Mouse (Mus musculus): ENCODE measurements around the gene Ttyh1.
A peak's percentile ranks its signal among the peaks of the same experiment; 100 is the strongest.

Gene Ttyh1

GRCm38 (mm10) chr7:4119344-4119902, at the start of gene Ttyh1:
Ttyh1 (plus strand) TSS chr7:4119408.
- DNase-seq (ENCODE audit: low read depth, low spot score) = peak; percentile 78

GRCm38 (mm10) chr7:4071066-4071465, 48.1 kb upstream of the Ttyh1 start:
- DNase-seq (ENCODE audit: low read depth, low spot score) = no peak

- no peak for DNase-seq (ENCODE audit: low read depth, low spot score)
These were observed 46.1 kb upstream of the Ttyh1 start for GRCm38 (mm10) chr7:4073144-4073543.

- DNase-seq (ENCODE audit: low read depth, low spot score) = no peak
These were observed 39.7 kb upstream of the Ttyh1 start for GRCm38 (mm10) chr7:4079511-4079910.

GRCm38 (mm10) chr7:4080552-4080951, 38.7 kb upstream of the Ttyh1 start:
- DNase-seq (ENCODE audit: low read depth, low spot score) = no peak

- DNase-seq (ENCODE audit: low read depth, low spot score) = no peak
These were observed 37.5 kb upstream of the Ttyh1 start for GRCm38 (mm10) chr7:4081706-4082105.

GRCm38 (mm10) chr7:4082804-4083203, 36.4 kb upstream of the Ttyh1 start:
- peak; percentile 45 for DNase-seq (ENCODE audit: low read depth, low spot score)

- DNase-seq (ENCODE audit: low read depth, low spot score) = peak; percentile 67
These were observed 35.0 kb upstream of the Ttyh1 start for GRCm38 (mm10) chr7:4084161-4084560.

- no peak for DNase-seq (ENCODE audit: low read depth, low spot score)
These were observed 33.6 kb upstream of the Ttyh1 start for GRCm38 (mm10) chr7:4085562-4085961.

GRCm38 (mm10) chr7:4087238-4087895, 31.8 kb upstream of the Ttyh1 start:
- peak; percentile 82 for DNase-seq (ENCODE audit: low read depth, low spot score)

- DNase-seq (ENCODE audit: low read depth, low spot score) = peak; percentile 88
These were observed 31.2 kb upstream of the Ttyh1 start for GRCm38 (mm10) chr7:4087896-4088480.

GRCm38 (mm10) chr7:4088679-4089078, 30.5 kb upstream of the Ttyh1 start:
- no peak for DNase-seq (ENCODE audit: low read depth, low spot score)

- no peak for DNase-seq (ENCODE audit: low read depth, low spot score)
These were observed 28.0 kb upstream of the Ttyh1 start for GRCm38 (mm10) chr7:4091170-4091569.

- DNase-seq (ENCODE audit: low read depth, low spot score) = peak; percentile 32
These were observed 20.9 kb upstream of the Ttyh1 start for GRCm38 (mm10) chr7:4098301-4098700.

- DNase-seq (ENCODE audit: low read depth, low spot score) = peak; percentile 29
These were observed 20.4 kb upstream of the Ttyh1 start for GRCm38 (mm10) chr7:4098832-4099231.

GRCm38 (mm10) chr7:4101144-4101543, 18.1 kb upstream of the Ttyh1 start:
- DNase-seq (ENCODE audit: low read depth, low spot score) = peak; percentile 77

GRCm38 (mm10) chr7:4103411-4103810, 15.8 kb upstream of the Ttyh1 start:
- peak; percentile 80 for DNase-seq (ENCODE audit: low read depth, low spot score)

- peak; percentile 24 for DNase-seq (ENCODE audit: low read depth, low spot score)
These were observed 7.4 kb upstream of the Ttyh1 start for GRCm38 (mm10) chr7:4111766-4112165.

- peak; percentile 79 for DNase-seq (ENCODE audit: low read depth, low spot score)
These were observed 2.0 kb upstream of the Ttyh1 start for GRCm38 (mm10) chr7:4117050-4117814.

- peak; percentile 86 for DNase-seq (ENCODE audit: low read depth, low spot score)
These were observed 1.0 kb downstream of the Ttyh1 start for GRCm38 (mm10) chr7:4119976-4120921.

GRCm38 (mm10) chr7:4122076-4122768, 3.0 kb downstream of the Ttyh1 start:
- peak; percentile 67 for DNase-seq (ENCODE audit: low read depth, low spot score)
